Mouse (Mus musculus) heart, postnatal 4 days (tissue): Measurements from ENCODE around the gene Rmdn2. TPM values are rescaled to one million over a fixed set of nuclear protein-coding genes. Genes with fewer than 3 reads are reported as not detected.

Source experiments
- DNase-seq: peaks from one replicate; pipeline ENCODE4 v3.0.0; 2021
- total RNA-seq, 2 experiments: library from RNA; stranded (reverse); gene quantifications; 2 replicates each; pipeline ENCODE4 v1.2.3; 2021

The Rmdn2 gene
- 10 to 100 TPM in 1 of 2 experiments, 1 to 10 TPM in 1; 8.0 to 11.5 TPM for total RNA-seq

- no peak for DNase-seq
Measured at GRCm38 (mm10) chr17:79611545-79611944, at the start of gene Rmdn2. TSS of gene Rmdn2 (plus strand) at chr17:79611863.

GRCm38 (mm10) chr17:79563067-79563620 lies 48.5 kb upstream of the Rmdn2 start:
- no peak for DNase-seq

DNA sequence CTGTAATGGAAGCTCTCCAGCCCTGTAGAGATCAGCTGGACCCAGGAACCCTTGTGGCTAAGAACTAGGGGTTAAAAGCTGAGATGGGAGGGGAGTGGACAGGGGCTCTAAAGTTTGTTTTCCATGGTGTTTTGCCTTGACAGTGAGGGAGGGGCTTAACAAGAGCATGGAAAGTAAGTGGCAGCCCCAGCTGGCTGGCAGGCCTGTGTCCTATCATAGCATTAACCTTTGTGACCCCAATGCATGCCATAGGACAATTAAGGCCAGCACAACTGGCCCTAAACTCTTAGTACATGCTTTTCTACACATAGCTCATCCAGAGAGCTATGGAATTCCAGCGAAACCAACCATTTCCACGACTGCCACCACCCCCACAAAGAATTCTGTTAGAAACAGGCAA lies 47.9 kb upstream of the Rmdn2 start:
- DNase-seq: no peak

- DNase-seq: no peak
Measured at GRCm38 (mm10) chr17:79565241-79565961, 46.3 kb upstream of the Rmdn2 start.

GRCm38 (mm10) chr17:79568401-79568800 lies 43.3 kb upstream of the Rmdn2 start:
- no peak for DNase-seq

DNA sequence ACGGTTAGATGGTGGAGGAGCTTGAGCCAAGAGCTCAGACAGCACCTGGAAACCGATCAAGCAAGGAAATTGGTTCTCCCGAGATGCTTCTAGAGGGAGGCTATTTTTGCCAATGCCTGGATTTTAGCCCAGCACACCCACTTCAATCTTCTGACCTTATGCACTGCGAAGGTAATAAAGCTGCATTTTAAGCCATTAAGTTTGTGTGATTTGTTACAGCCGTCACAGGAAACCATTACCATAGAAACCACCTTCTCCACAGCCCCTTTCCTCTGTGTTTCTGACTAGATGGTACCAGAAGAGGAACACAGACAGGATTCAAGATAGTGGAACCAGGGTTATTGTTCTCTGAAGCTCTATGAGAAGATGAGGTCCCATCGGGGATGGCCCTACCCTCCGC lies 33.3 kb upstream of the Rmdn2 start:
- no peak for DNase-seq

DNA sequence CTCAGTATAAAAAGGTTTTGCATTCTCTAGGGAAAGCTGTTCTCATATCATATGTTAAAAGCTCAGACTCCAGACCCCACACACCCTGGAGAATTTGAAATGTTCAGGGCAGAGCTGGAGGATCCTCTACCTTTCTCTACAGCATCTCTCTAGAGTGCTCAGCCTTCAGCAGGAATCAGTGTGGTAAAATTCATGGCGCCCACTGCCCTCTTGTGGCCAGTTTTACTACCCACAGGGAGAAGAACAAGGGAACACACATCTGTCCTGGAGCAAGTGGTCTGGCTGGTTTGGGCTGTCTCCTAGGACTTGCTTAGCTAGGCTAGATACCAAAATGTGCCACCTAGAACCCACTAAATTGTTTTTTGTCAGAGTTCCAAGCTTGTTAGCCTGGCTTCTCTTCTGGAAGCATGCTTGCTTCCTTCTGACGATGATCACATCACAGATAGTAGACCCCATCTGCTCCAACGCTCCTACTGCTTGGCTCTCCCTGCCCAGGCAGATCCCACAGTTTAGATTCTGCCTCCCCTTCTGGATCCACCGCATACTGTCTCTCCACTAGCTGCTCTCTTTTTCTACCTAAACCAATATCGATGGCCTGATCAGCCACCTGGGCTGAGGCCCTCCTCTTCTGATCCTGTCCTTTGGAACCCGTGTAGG lies 31.3 kb upstream of the Rmdn2 start:
- peak; percentile 86 for DNase-seq

DNA sequence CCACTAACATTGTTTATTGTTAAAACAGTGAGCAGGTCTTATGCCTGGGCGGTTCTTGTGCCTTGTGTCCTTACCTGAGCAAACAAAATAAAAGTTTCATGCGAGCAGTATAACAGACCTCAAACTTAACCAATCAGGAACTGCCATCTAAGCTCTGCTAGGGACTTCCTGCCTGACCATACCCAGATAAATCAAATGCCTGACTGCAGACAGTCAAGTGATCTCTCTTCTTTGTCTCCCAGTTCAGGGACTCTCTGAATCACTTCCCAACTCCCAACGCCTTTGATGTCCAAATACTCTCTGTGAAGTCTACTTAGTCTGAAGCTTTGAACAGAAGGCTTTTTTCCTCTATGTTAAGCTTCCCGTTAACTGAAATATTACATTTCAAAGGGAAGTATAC lies 28.2 kb upstream of the Rmdn2 start:
- DNase-seq: no peak

- DNase-seq: no peak
Measured at GRCm38 (mm10) chr17:79584246-79584800, 27.3 kb upstream of the Rmdn2 start.

GRCm38 (mm10) chr17:79589913-79590312 lies 21.8 kb upstream of the Rmdn2 start:
- DNase-seq: no peak

DNA sequence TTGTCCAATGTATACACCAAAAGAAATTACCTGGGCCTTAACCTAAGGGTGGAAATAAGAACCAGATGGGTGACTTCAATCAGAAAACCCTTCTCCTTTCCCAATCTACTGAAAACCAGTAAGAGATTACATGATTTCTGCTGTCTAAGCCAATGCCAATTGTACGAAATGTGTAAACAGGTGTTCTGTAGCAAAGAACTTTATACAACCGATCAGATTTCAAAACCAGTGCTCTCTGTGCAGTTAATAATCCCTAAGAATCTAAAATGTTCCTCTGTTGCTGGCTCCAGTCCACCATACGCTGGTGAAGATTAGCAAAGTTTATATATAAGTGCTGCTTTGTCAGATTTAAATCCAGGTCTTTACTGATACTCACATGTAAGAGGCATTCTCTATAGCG lies 15.7 kb upstream of the Rmdn2 start:
- DNase-seq: no peak

- no peak for DNase-seq
Measured at GRCm38 (mm10) chr17:79598151-79598550, 13.5 kb upstream of the Rmdn2 start.

- no peak for DNase-seq
Measured at GRCm38 (mm10) chr17:79598596-79599577, 12.8 kb upstream of the Rmdn2 start.

GRCm38 (mm10) chr17:79600108-79600507 lies 11.6 kb upstream of the Rmdn2 start:
- no peak for DNase-seq

DNA sequence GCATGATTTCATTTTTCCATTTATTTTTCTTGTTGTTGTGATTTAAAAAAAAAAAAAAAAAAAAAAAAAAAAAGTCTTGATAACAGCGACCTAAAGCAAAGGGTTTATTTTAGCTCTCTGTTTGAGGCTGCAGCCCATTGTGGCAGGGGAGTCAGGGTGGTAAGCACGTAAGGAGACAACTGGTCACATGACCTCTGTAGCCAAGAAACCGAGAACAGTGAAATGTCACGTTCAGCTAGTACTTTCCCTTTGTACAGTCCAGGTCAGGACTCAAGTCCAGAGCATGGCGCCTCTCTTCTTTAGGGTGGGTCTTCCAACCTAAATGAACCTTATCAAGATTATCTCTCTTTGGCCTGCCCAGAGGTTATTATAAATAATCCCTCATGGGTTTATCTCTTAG lies 9.3 kb upstream of the Rmdn2 start:
- no peak for DNase-seq

- no peak for DNase-seq
Measured at GRCm38 (mm10) chr17:79603427-79603826, 8.2 kb upstream of the Rmdn2 start.

DNA sequence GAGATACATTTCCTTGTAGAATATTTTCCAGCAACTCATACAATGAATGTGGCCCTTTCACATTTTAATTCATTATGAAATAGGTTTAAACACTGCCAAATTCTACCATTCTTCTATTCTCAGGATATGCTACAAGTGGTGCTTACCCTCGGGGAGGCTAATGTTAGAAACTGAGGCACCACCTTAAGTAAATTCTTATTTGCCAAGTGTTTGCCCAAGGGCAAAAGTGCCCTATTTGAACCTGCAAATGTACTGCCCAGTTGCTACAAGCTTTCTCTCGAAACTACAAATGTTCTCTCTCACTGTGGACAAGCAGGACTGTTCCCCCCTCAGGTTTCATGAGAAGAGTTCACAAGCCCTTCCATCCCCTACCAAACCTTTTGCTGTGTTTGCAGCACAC lies 5.9 kb upstream of the Rmdn2 start:
- DNase-seq: no peak

DNA sequence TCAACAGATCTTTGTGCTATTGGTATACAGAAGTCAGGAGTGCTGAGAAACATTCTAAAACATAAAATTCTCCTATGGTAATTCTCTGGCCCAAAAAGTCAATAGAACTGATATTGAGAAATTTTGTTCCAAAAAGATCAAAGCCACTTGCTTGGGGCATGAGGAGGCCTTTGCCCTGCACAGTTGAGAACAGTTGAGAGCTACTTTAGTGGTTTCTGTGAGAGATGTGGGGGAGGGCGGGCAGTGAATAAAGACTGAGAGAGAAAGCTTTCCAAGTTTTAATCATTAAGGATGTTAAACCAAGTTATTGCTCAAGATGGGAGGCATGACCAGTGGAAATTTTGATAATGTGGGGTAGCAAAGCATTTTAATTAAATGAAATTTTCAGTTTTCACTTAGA lies 2.0 kb upstream of the Rmdn2 start:
- DNase-seq: no peak

DNA sequence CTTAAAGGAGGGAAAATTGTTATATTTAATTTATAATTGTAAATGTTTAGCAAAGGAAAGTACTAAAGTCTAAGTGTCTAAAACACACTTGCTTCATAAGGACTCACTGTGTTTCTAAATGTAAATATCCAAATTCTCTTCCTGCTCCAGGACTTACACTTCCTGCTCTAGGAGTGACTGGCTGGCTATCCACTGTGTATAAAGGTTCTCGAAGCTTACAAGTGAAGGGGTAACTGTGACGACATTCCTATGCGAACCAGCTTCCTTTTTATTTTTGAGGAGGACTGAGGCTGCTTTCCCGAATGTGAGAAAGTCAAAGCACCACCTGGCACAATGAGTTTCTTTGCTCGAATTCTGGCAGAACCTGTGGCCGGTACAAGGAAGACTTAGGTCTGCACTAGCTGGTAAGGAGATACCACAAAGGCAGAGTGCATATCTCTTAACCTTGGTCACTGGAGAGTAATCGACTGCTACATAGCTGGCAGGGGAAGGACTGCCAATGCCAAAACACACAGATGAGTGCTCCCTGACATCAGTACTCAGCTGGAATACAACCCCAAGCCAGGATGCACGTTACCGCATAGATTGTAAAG lies 1.4 kb upstream of the Rmdn2 start:
- DNase-seq: no peak

DNA sequence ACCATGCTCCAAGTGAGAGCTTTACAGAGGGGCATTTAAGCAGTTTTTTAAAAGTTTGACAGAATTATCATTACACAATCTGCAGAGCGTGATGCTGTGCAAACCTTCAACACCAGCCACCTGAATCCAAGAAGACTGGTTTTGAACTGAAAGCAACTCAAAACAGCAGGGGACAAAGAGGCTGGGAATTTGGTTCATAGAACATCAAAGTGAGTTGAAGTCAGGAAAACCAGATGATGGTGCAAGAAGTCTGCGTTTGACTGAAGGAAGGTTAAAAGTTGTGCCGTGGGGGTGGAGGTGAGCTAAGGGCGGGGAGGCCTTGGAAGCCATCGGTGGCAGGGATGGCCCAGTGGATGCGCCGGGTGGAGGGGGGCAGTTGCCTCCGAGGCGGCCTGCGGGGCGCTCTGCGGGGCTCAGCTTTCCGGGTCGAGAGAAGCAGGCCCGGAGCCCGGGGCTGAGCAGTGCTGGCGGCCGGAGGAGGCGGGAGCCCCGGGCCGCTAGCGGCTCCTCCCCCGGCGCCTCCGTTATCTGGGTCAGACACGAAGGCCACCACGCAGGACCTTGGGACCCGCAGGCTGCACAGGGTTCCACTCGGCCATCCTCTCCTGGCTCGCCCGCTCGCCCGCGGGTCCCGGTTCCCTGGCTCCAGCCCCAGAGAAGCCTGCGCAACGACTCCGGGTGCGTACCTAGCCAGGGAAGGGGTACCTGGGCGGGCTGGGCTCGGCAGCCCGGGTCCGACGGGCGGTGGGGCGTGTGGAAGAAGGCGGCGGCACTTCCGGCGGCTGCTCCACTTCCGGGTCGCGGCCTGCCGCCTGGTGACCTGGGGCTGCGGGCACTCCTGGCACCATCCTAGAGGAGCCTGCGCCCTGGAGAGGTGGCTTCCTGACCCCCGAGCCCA lies 3.3 kb downstream of the Rmdn2 start:
- peak; percentile 75 for DNase-seq

DNA sequence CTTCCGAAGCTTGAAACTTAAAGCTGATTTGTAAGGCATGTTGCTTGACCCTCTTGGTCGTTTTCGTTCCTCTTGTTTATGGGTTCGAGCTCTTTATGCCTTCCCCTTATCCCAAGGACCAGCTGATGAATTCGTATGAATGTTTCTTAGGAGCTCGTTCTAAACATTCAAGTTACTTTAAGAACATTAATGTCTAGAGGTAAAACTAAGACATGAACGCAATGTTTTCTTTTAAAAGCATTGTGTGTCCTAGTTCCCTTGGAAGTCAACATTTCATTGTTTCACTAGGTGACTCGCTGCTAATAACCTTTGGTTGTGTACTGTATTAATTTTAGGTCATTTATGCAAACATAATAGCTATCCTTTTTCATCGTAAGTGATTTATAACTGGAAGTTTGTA lies 4.2 kb downstream of the Rmdn2 start:
- no peak for DNase-seq
